Comparison of ENCODE assay signal across 8 mouse cellular contexts in the genomic region with DNA sequence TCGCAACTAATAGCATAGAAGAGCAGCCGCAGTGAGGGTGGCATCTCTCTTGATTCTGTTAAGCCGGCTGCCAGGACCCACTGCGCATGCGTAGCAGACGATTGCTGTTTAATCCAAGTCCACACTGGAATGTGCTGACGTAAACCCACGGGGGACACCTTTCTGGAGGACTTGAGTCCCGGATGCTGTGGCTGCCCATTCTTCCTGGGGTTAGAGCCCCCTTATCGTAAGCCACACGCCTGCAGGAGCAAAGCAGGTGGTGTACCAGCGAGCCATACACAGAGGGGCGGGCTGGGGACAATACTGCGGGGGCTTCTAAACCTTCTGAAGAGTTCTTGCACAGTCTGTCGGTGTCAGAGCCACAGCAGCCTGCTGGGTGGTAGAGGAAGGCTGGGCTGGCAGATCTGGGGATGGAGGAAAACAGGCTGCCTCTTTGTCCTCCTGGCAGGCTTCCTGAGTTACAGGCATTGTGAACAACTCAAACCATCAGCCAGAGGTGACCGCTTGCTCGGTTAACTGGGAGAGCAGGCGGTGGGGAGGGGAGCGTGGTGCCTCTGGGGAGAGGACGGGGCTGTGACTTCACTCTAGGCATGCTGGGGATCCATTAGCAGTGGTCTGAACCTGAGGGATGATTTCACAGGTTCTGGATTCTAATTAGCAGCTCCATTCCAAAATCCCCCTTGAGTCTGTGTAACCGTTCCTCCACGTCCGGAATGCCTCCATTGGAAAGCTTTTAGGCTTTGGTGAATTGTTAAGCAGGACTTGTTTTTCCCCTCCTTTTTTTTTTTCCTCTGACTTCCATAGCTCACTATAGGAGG.
DNase-seq lines count a peak whose midpoint lies in the region; ATAC-seq lines count a peak whose summit lies in the region.

No protein-coding gene starts in this region.

- intact Hi-C loops in left cerebral cortex, postnatal 4 days (cut with DNase I) = no loop called here

- WGBS in midbrain, embryonic 11.5 days = 4% methylated on average over 23 of the region's 23 CpGs

- peak; percentile 81 for DNase-seq in adrenal gland, postnatal 10 days
- DNase-seq in embryo, embryonic 9.5 days (ENCODE audit: extremely low spot score) = peak; percentile 82
- peak; percentile 98 for DNase-seq in heart, adult 11 months
- peak; percentile 83 for DNase-seq in kidney, adult 11 months
- DNase-seq in left cerebral cortex, postnatal 4 days = peak; percentile 94
- DNase-seq in midbrain, embryonic 11.5 days (ENCODE audit: low spot score, missing footprints) = peak; percentile 99
- peak; percentile 76 for DNase-seq in skeletal muscle tissue, adult 2 months (ENCODE audit: low read depth, low spot score)
- peak; percentile 64 for DNase-seq in yolk sac, embryonic 10.5 days (ENCODE audit: low spot score)

- H3K27ac ChIP-seq in midbrain, embryonic 11.5 days (ENCODE audit: low read depth, low read length) = peak overlapping the region; percentile 87

- peak overlapping the region; percentile 73 for H3K4me2 ChIP-seq in midbrain, embryonic 11.5 days

- no peaks in the 10 kb centered on the region for H3K9me3 ChIP-seq in midbrain, embryonic 11.5 days (ENCODE audit: control insufficient read depth, low read length)

- no peaks in the 10 kb centered on the region for H3K36me3 ChIP-seq in midbrain, embryonic 11.5 days (ENCODE audit: control insufficient read depth, insufficient read depth, low read length)

- peak overlapping the region; percentile 34 for H3K4me3 ChIP-seq in midbrain, embryonic 11.5 days (ENCODE audit: low read depth, low read length)

- H3K9ac ChIP-seq in midbrain, embryonic 11.5 days (ENCODE audit: low read length) = peak overlapping the region; percentile 65

- peaks cover 20% of the 10 kb centered on the region for H3K4me1 ChIP-seq in midbrain, embryonic 11.5 days (ENCODE audit: control insufficient read depth, insufficient read depth, low read length)

- peak; percentile 74 for ATAC-seq in midbrain, embryonic 11.5 days (ENCODE audit: low FRiP score)

- H3K27me3 ChIP-seq in midbrain, embryonic 11.5 days (ENCODE audit: control insufficient read depth, insufficient read depth, low read length) = 0 out of 2 replicates have a peak, but pooled peaks cover 2% of the 10 kb centered on the region

Comparison
In these comparisons a context has a peak if more than half of its experiments do, and no peak if none do; other contexts are left out.
1. Peak in every context shown above with its lines: DNase-seq, ATAC-seq, H3K4me3 ChIP-seq and H3K27ac ChIP-seq.